Mouse (Mus musculus) lung, adult 2 months (tissue): Measurements from ENCODE around the gene Rab11fip4.

Experiments used
- CTCF ChIP-seq: fragments of 200-500 bp; IDR thresholded peaks from 2 replicates; pipeline ENCODE4 v1.5.1; 2011; ENCODE audit warnings: mild to moderate bottlenecking, low read length, control low read depth; ENCODE audit not compliant: insufficient read depth
- POLR2A ChIP-seq: fragments of 200-500 bp; IDR thresholded peaks from 2 replicates; pipeline ENCODE4 v1.6.1; 2011; ENCODE audit warnings: low read depth, mild to moderate bottlenecking, control low read depth, low read length, borderline replicate concordance; ENCODE audit errors: extremely low read depth

GRCm38 (mm10) chr11:79666544-79666943, 75.5 kb downstream of the Rab11fip4 start:
- TF ChIP-seq POLR2A (no peak), CTCF (no peak)
